Mouse (Mus musculus) megakaryocyte, embryonic 14.5 days (primary cell): ENCODE measurements around the gene Pfkm. TPM values are rescaled to one million over a fixed set of nuclear protein-coding genes. Genes with fewer than 3 reads are reported as not detected.

Source experiments
- H3K27me3 ChIP-seq: replicated peaks from 2 replicates; pipeline ENCODE3; 2012; ENCODE audit warnings: inconsistent platforms
- H3K36me3 ChIP-seq: replicated peaks from 2 replicates; pipeline ENCODE3; 2012; ENCODE audit warnings: low read length, inconsistent platforms, mixed read lengths
- H3K4me1 ChIP-seq: 2 replicates; pipeline ENCODE4 v1.6.1; 2012; ENCODE audit warnings: inconsistent platforms
- H3K4me3 ChIP-seq: replicated peaks from 2 replicates; pipeline ENCODE3; 2012; ENCODE audit warnings: moderate library complexity, mild to moderate bottlenecking, inconsistent platforms
- H3K9me3 ChIP-seq: 2 replicates; pipeline ENCODE4 v1.6.1; 2012; ENCODE audit warnings: inconsistent platforms
- FLI1 ChIP-seq: IDR thresholded peaks from 2 replicates; pipeline ENCODE4 v1.6.1; 2012; ENCODE audit warnings: low read length, inconsistent platforms, mixed read lengths
- GATA1 ChIP-seq: IDR thresholded peaks from 3 replicates; pipeline ENCODE4 v1.6.1; 2012; ENCODE audit warnings: mixed read lengths, low read length, inconsistent platforms, borderline replicate concordance
- polyA plus RNA-seq: library from polyadenylated mRNA; stranded (reverse); fragments of >175 nt; gene quantifications from 2 replicates; pipeline ENCODE4 v1.2.3, GENCODE M21; 2012; ENCODE audit warnings: low replicate concordance; ENCODE audit not compliant: insufficient read depth

Gene Pfkm
- polyA plus RNA-seq, 1 experiment = 10.2 TPM

- peaks cover 89% of the 10 kb centered on the region for H3K27me3 ChIP-seq
- peak within 1 kb of the TSS; percentile 86 for H3K4me3 ChIP-seq
- H3K36me3 ChIP-seq = no peaks in the 10 kb centered on the region
- no peaks in the 10 kb centered on the region for H3K9me3 ChIP-seq
- peaks cover 22% of the 10 kb centered on the region for H3K4me1 ChIP-seq
- no peak for TF ChIP-seq GATA1
- TF ChIP-seq FLI1 = no peak
These were observed 74.7 kb downstream of the Pfkm start, which contains the start of gene Ccdc184 for GRCm38 (mm10) chr15:98166963-98167644. TSS of gene Ccdc184 (plus strand) at chr15:98167158.

GRCm38 (mm10) chr15:98167645-98168621 lies 75.5 kb downstream of the Pfkm start:
- Histone ChIP-seq H3K27me3 (peaks cover 92% of the 10 kb centered on the region), H3K4me3 (peak overlapping the region; percentile 86), H3K4me1 (peaks cover 22% of the 10 kb centered on the region), H3K36me3 (no peaks in the 10 kb centered on the region), H3K9me3 (no peaks in the 10 kb centered on the region)
- TF ChIP-seq GATA1 (no peak), FLI1 (no peak)

GRCm38 (mm10) chr15:98168622-98169004 lies 76.2 kb downstream of the Pfkm start:
- peaks cover 22% of the 10 kb centered on the region for H3K4me1 ChIP-seq
- H3K27me3 ChIP-seq = peaks cover 95% of the 10 kb centered on the region
- H3K4me3 ChIP-seq = peak overlapping the region; percentile 76
- no peaks in the 10 kb centered on the region for H3K9me3 ChIP-seq
- TF ChIP-seq FLI1 (no peak), GATA1 (no peak)
- no peaks in the 10 kb centered on the region for H3K36me3 ChIP-seq

GRCm38 (mm10) chr15:98170365-98170764 lies 78.0 kb downstream of the Pfkm start:
- Histone ChIP-seq H3K9me3 (no peaks in the 10 kb centered on the region), H3K4me1 (peaks cover 22% of the 10 kb centered on the region), H3K4me3 (no peak overlapping the region), H3K36me3 (no peaks in the 10 kb centered on the region), H3K27me3 (peaks cover 82% of the 10 kb centered on the region)
- TF ChIP-seq FLI1 (no peak), GATA1 (no peak)

GRCm38 (mm10) chr15:98170917-98171316 lies 78.5 kb downstream of the Pfkm start:
- peaks cover 78% of the 10 kb centered on the region for H3K27me3 ChIP-seq
- TF ChIP-seq FLI1 (no peak), GATA1 (no peak)
- H3K9me3 ChIP-seq = no peaks in the 10 kb centered on the region
- no peaks in the 10 kb centered on the region for H3K36me3 ChIP-seq
- H3K4me3 ChIP-seq = no peak overlapping the region
- peaks cover 22% of the 10 kb centered on the region for H3K4me1 ChIP-seq

GRCm38 (mm10) chr15:98172113-98172512 lies 79.7 kb downstream of the Pfkm start:
- TF ChIP-seq FLI1 = no peak
- no peak for TF ChIP-seq GATA1
- Histone ChIP-seq H3K4me3 (no peak overlapping the region), H3K9me3 (no peaks in the 10 kb centered on the region), H3K27me3 (peaks cover 72% of the 10 kb centered on the region), H3K36me3 (no peaks in the 10 kb centered on the region), H3K4me1 (peaks cover 22% of the 10 kb centered on the region)

- H3K27me3 ChIP-seq = peaks cover 60% of the 10 kb centered on the region
These were observed 81.4 kb downstream of the Pfkm start for GRCm38 (mm10) chr15:98173821-98174220.

GRCm38 (mm10) chr15:98177320-98177719 lies 84.9 kb downstream of the Pfkm start:
- peaks cover 51% of the 10 kb centered on the region for H3K27me3 ChIP-seq
- H3K4me3 ChIP-seq = no peak overlapping the region
- TF ChIP-seq FLI1 = no peak
- TF ChIP-seq GATA1 = no peak
- peaks cover 20% of the 10 kb centered on the region for H3K4me1 ChIP-seq
- no peaks in the 10 kb centered on the region for H3K9me3 ChIP-seq
- H3K36me3 ChIP-seq = no peaks in the 10 kb centered on the region

More at GRCm38 (mm10) chr15:98173821-98174220, 81.4 kb downstream of the Pfkm start:
- TF ChIP-seq FLI1 (no peak), GATA1 (no peak)
- peaks cover 5% of the 10 kb centered on the region; the same call in 1 of the 2 replicates for H3K4me1 ChIP-seq
- H3K36me3 ChIP-seq = no peaks in the 10 kb centered on the region
- no peaks in the 10 kb centered on the region for H3K9me3 ChIP-seq
- H3K4me3 ChIP-seq = no peak overlapping the region

- H3K4me3 ChIP-seq = peak overlapping the region; percentile 90
- H3K27me3 ChIP-seq = peaks cover 52% of the 10 kb centered on the region
- TF ChIP-seq FLI1 (no peak), GATA1 (no peak)
- H3K36me3 ChIP-seq = no peaks in the 10 kb centered on the region
- H3K4me1 ChIP-seq = peaks cover 27% of the 10 kb centered on the region
- H3K9me3 ChIP-seq = no peaks in the 10 kb centered on the region
These were observed 88.3 kb downstream of the Pfkm start for GRCm38 (mm10) chr15:98180567-98181131.

GRCm38 (mm10) chr15:98181132-98181711 lies 88.8 kb downstream of the Pfkm start:
- Histone ChIP-seq H3K27me3 (peaks cover 55% of the 10 kb centered on the region), H3K4me1 (peaks cover 29% of the 10 kb centered on the region), H3K4me3 (peak overlapping the region; percentile 90), H3K9me3 (no peaks in the 10 kb centered on the region), H3K36me3 (no peaks in the 10 kb centered on the region)
- TF ChIP-seq FLI1 = no peak
- TF ChIP-seq GATA1 = no peak

Other genes with a start within 250 kb of the Pfkm start
- gene Hdac7, start 248.1 kb upstream of the Pfkm start, polyA plus RNA-seq = 26.8 and 31.2 TPM in 2 replicates
- 0.20 and 2.6 TPM in 2 replicates for gene Vdr, start 182.0 kb upstream of the Pfkm start, polyA plus RNA-seq
- 6.8 and 24.2 TPM in 2 replicates for gene Tmem106c, start 128.4 kb upstream of the Pfkm start, polyA plus RNA-seq
- gene Col2a1, start 87.9 kb upstream of the Pfkm start, polyA plus RNA-seq = 0.27 TPM in 1 of 2 replicates, not detected in the other
- gene Senp1, start 1.2 kb downstream of the Pfkm start, polyA plus RNA-seq = 5.1 and 9.2 TPM in 2 replicates
- gene Asb8, start 73.0 kb downstream of the Pfkm start, polyA plus RNA-seq = 2.8 and 4.3 TPM in 2 replicates
- gene Ccdc184, start 74.6 kb downstream of the Pfkm start, polyA plus RNA-seq = 1.3 TPM in 1 of 2 replicates, not detected in the other
- not detected in 2 replicates for gene Olfr288, start 103.0 kb downstream of the Pfkm start, polyA plus RNA-seq
- not detected in 2 replicates for gene Gm44579, start 128.4 kb downstream of the Pfkm start, polyA plus RNA-seq
- not detected in 2 replicates for gene Olfr287, start 128.5 kb downstream of the Pfkm start, polyA plus RNA-seq
- not detected in 2 replicates for gene Olfr286, start 141.9 kb downstream of the Pfkm start, polyA plus RNA-seq
- gene H1fnt, start 164.7 kb downstream of the Pfkm start, polyA plus RNA-seq = not detected in 2 replicates
- gene Zfp641, start 203.6 kb downstream of the Pfkm start, polyA plus RNA-seq = not detected in 2 replicates
- not detected in 2 replicates for gene Olfr285, start 224.8 kb downstream of the Pfkm start, polyA plus RNA-seq
- not detected in 2 replicates for gene Olfr284, start 248.4 kb downstream of the Pfkm start, polyA plus RNA-seq